In genomic region chr16:44475682-44476375, GRCm38 (mm10) we compare ENCODE assay signal across 20 mouse cellular contexts.
DNase-seq lines count a peak whose midpoint lies in the region; ATAC-seq and TF ChIP-seq lines count a peak whose summit lies in the region.
"Had no signal": no experiment of that assay in that cellular context is flagged by ENCODE, and none has a peak within 500 bp of the region (broad histone marks: within the 10 kb centered on the region; RNA-seq: fewer than 3 reads in every experiment).

No protein-coding gene starts in this region.

- H3K9ac ChIP-seq in hindbrain, embryonic 15.5 days = no peak overlapping the region
- no peak overlapping the region for H3K9ac ChIP-seq in hindbrain, postnatal 0 days (replicated peaks; ENCODE audit: low read length)
- H3K9ac ChIP-seq in neural tube, embryonic 13.5 days = no peak overlapping the region
- no peak overlapping the region for H3K9ac ChIP-seq in neural tube, embryonic 15.5 days (replicated peaks)
- H3K9ac ChIP-seq: embryonic facial prominence, embryonic 15.5 days; forebrain, embryonic 15.5 days; heart, embryonic 15.5 days; limb, embryonic 15.5 days; lung, embryonic 14.5 days; midbrain, embryonic 13.5 days had no signal

- TF ChIP-seq CTCF in hindbrain, postnatal 0 days (IDR thresholded peaks at IDR 0.05; ENCODE audit: low read depth) = no peak

- peak; percentile 8 for DNase-seq in cerebellum, adult 9-10 months
- DNase-seq in cerebellum, adult 18-20 months = no peak
- DNase-seq in hindbrain, postnatal 0 days (ENCODE audit: low spot score) = no peak
- peak; percentile 23 for DNase-seq in c-Kit-positive CD71-positive TER-119-positive erythroid progenitor cells, embryonic 14.5 days (ENCODE audit: low spot score)
- no peak for DNase-seq in heart, postnatal 14 days
- DNase-seq: adrenal gland, postnatal 36 days; gastrocnemius, postnatal 14 days; kidney, adult 8-10 months; kidney, postnatal 25 days; lung, embryonic 14.5 days; right cerebral cortex, postnatal 4 days; thymus, adult 18-20 months had no signal

- H3K9me3 ChIP-seq in hindbrain, embryonic 15.5 days = no peaks in the 10 kb centered on the region
- H3K9me3 ChIP-seq in hindbrain, postnatal 0 days (ENCODE audit: low read length) = no peaks in the 10 kb centered on the region
- H3K9me3 ChIP-seq in neural tube, embryonic 13.5 days = no peaks in the 10 kb centered on the region
- no peaks in the 10 kb centered on the region for H3K9me3 ChIP-seq in neural tube, embryonic 15.5 days (replicated peaks)
- H3K9me3 ChIP-seq: embryonic facial prominence, embryonic 15.5 days; forebrain, embryonic 15.5 days; heart, embryonic 15.5 days; limb, embryonic 15.5 days; midbrain, embryonic 13.5 days had no signal

- intact Hi-C loops in heart, postnatal 14 days (cut with DNase I) = no loop called here

- 89% methylated on average over 11 of the region's 11 CpGs for WGBS in hindbrain, embryonic 15.5 days
- WGBS in hindbrain, postnatal 0 days = 86% methylated on average over 11 of the region's 11 CpGs
- 91% methylated on average over 11 of the region's 11 CpGs for WGBS in neural tube, embryonic 13.5 days
- 90% methylated on average over 11 of the region's 11 CpGs for WGBS in neural tube, embryonic 15.5 days

- H3K27ac ChIP-seq in hindbrain, embryonic 15.5 days (replicated peaks) = no peak overlapping the region
- no peak overlapping the region for H3K27ac ChIP-seq in hindbrain, postnatal 0 days
- H3K27ac ChIP-seq in neural tube, embryonic 13.5 days (replicated peaks) = no peak overlapping the region
- H3K27ac ChIP-seq in neural tube, embryonic 15.5 days (replicated peaks) = no peak overlapping the region
- H3K27ac ChIP-seq: embryonic facial prominence, embryonic 15.5 days; forebrain, embryonic 15.5 days; heart, embryonic 15.5 days; limb, embryonic 15.5 days; midbrain, embryonic 13.5 days had no signal

- H3K36me3 ChIP-seq in hindbrain, embryonic 15.5 days = no peaks in the 10 kb centered on the region
- no peaks in the 10 kb centered on the region for H3K36me3 ChIP-seq in hindbrain, postnatal 0 days (ENCODE audit: insufficient read depth, low read length)
- H3K36me3 ChIP-seq in neural tube, embryonic 13.5 days = no peaks in the 10 kb centered on the region
- H3K36me3 ChIP-seq in neural tube, embryonic 15.5 days = no peaks in the 10 kb centered on the region
- H3K36me3 ChIP-seq: embryonic facial prominence, embryonic 15.5 days; forebrain, embryonic 15.5 days; heart, embryonic 15.5 days; limb, embryonic 15.5 days had no signal

- no peaks in the 10 kb centered on the region for H3K27me3 ChIP-seq in hindbrain, embryonic 15.5 days
- H3K27me3 ChIP-seq in hindbrain, postnatal 0 days (ENCODE audit: insufficient read depth, low read length) = no peaks in the 10 kb centered on the region
- H3K27me3 ChIP-seq in neural tube, embryonic 13.5 days = no peaks in the 10 kb centered on the region
- H3K27me3 ChIP-seq in neural tube, embryonic 15.5 days (replicated peaks) = no peaks in the 10 kb centered on the region
- H3K27me3 ChIP-seq: embryonic facial prominence, embryonic 15.5 days; forebrain, embryonic 15.5 days; limb, embryonic 15.5 days; midbrain, embryonic 13.5 days had no signal

- no peak overlapping the region for H3K4me3 ChIP-seq in hindbrain, embryonic 15.5 days
- H3K4me3 ChIP-seq in hindbrain, postnatal 0 days (ENCODE audit: low read length) = no peak overlapping the region
- no peak overlapping the region for H3K4me3 ChIP-seq in neural tube, embryonic 13.5 days
- H3K4me3 ChIP-seq in neural tube, embryonic 15.5 days (replicated peaks) = no peak overlapping the region
- H3K4me3 ChIP-seq: embryonic facial prominence, embryonic 15.5 days; forebrain, embryonic 15.5 days; heart, embryonic 15.5 days; limb, embryonic 15.5 days; midbrain, embryonic 13.5 days had no signal

- peak; percentile 32; the same call in 1 of the 2 replicates for ATAC-seq in hindbrain, embryonic 15.5 days (ENCODE audit: low FRiP score, low read depth)
- no peak for ATAC-seq in hindbrain, postnatal 0 days
- 0 out of 2 replicates have a peak, but pooled peaks have one; percentile 36 for ATAC-seq in neural tube, embryonic 13.5 days (ENCODE audit: low read depth)
- ATAC-seq in neural tube, embryonic 15.5 days (ENCODE audit: low FRiP score) = no peak
- ATAC-seq: forebrain, embryonic 15.5 days; midbrain, embryonic 13.5 days had no signal

- no peak overlapping the region for H3K4me2 ChIP-seq in hindbrain, embryonic 15.5 days
- no peak overlapping the region for H3K4me2 ChIP-seq in hindbrain, postnatal 0 days (ENCODE audit: low read depth, low read length)
- H3K4me2 ChIP-seq in neural tube, embryonic 13.5 days = no peak overlapping the region
- H3K4me2 ChIP-seq in neural tube, embryonic 15.5 days = no peak overlapping the region
- H3K4me2 ChIP-seq: embryonic facial prominence, embryonic 15.5 days; forebrain, embryonic 15.5 days; heart, embryonic 15.5 days; limb, embryonic 15.5 days; lung, embryonic 14.5 days; midbrain, embryonic 13.5 days had no signal

- no peaks in the 10 kb centered on the region for H3K4me1 ChIP-seq in hindbrain, embryonic 15.5 days (replicated peaks)
- H3K4me1 ChIP-seq in hindbrain, postnatal 0 days (ENCODE audit: insufficient read depth, low read length) = no peaks in the 10 kb centered on the region
- no peaks in the 10 kb centered on the region for H3K4me1 ChIP-seq in neural tube, embryonic 13.5 days (replicated peaks)
- H3K4me1 ChIP-seq in neural tube, embryonic 15.5 days = no peaks in the 10 kb centered on the region
- H3K4me1 ChIP-seq: forebrain, embryonic 15.5 days; midbrain, embryonic 13.5 days had no signal

Comparison
In these comparisons a context has a peak if more than half of its experiments do, and no peak if none do; other contexts are left out.
1. DNase-seq: peak in cerebellum, adult 9-10 months (single experiment) and c-Kit-positive CD71-positive TER-119-positive erythroid progenitor cells, embryonic 14.5 days (single experiment); none in cerebellum, adult 18-20 months (0 of 2), hindbrain, postnatal 0 days (single experiment) and heart, postnatal 14 days (0 of 2).
2. ATAC-seq: peak in hindbrain, embryonic 15.5 days (single experiment) and neural tube, embryonic 13.5 days (single experiment); none in hindbrain, postnatal 0 days (single experiment) and neural tube, embryonic 15.5 days (single experiment).